Mouse (Mus musculus) liver, embryonic 14.5 days (tissue): ENCODE measurements around the gene Mrpl37. TPM values are rescaled to one million over a fixed set of nuclear protein-coding genes. Genes with fewer than 3 reads are reported as not detected.

Experiments used
- ATAC-seq: fragments of 200-750 bp; cut with Nextera tagmentation; 2 replicates; pipeline ENCODE4 v1.8.0; 2017; ENCODE audit warnings: moderate number of reproducible peaks, mild to moderate bottlenecking, moderate library complexity; ENCODE audit not compliant: insufficient read depth
- DNase-seq, 3 experiments: peaks; one replicate each; pipeline ENCODE4 v3.0.0-alpha.2; 2012 to 2013; ENCODE audit warnings: low read depth in 3 of 3, low spot score in 3 of 3
- H3K27ac ChIP-seq: fragments of 300-500 bp; sonication (generic); 2 replicates; pipeline ENCODE4 v1.5.1; 2014; ENCODE audit warnings: moderate library complexity, mild to moderate bottlenecking, control low read depth, inconsistent platforms
- H3K27me3 ChIP-seq: fragments of 300-500 bp; sonication (generic); 2 replicates; pipeline ENCODE4 v1.6.1; 2014; ENCODE audit warnings: mild to moderate bottlenecking, low read length, moderate library complexity; ENCODE audit not compliant: control insufficient read depth, insufficient read depth
- H3K36me3 ChIP-seq: fragments of 300-500 bp; sonication (generic); replicated peaks from 2 replicates; pipeline ENCODE4 v1.6.1; 2014; ENCODE audit warnings: low read depth; ENCODE audit not compliant: control insufficient read depth, insufficient read depth
- H3K4me1 ChIP-seq, 2 experiments: fragments of 200-500 bp in 1 of 2; fragments of 300-500 bp in 1 of 2; sonication (generic) in 1 of 2; replicated peaks; 2 replicates each; pipeline ENCODE4 v1.6.1; 2012 to 2014; ENCODE audit warnings: antibody characterized with exemption in 1 of 2, inconsistent platforms in 1 of 2, low read length in 1 of 2; ENCODE audit not compliant: control insufficient read depth in 2 of 2, insufficient read depth in 2 of 2
- H3K4me2 ChIP-seq: fragments of 300-500 bp; sonication (generic); 2 replicates; pipeline ENCODE4 v1.6.1; 2014; ENCODE audit warnings: low read depth, mild to moderate bottlenecking, control low read depth, moderate library complexity
- H3K4me3 ChIP-seq, 2 experiments: fragments of 200-500 bp in 1 of 2; fragments of 300-500 bp in 1 of 2; sonication (generic) in 1 of 2; 2 replicates each; pipeline ENCODE4 v1.5.1; 2012 to 2014; ENCODE audit warnings: low read depth in 2 of 2, low read length in 2 of 2, mild to moderate bottlenecking in 2 of 2, control low read depth in 1 of 2, inconsistent platforms in 1 of 2, moderate library complexity in 1 of 2; ENCODE audit not compliant: insufficient read depth in 1 of 2
- H3K9ac ChIP-seq: fragments of 300-500 bp; sonication (generic); replicated peaks from 2 replicates; pipeline ENCODE4 v1.6.1; 2014; ENCODE audit warnings: mild to moderate bottlenecking, control low read depth, moderate library complexity
- H3K9me3 ChIP-seq: fragments of 300-500 bp; sonication (generic); 2 replicates; pipeline ENCODE4 v1.6.1; 2016; ENCODE audit warnings: low read length, mixed read lengths; ENCODE audit not compliant: control insufficient read depth
- CTCF ChIP-seq: IDR thresholded peaks from 2 replicates; pipeline ENCODE4 v1.5.1; 2016; ENCODE audit warnings: antibody characterized with exemption, low read depth, control low read depth
- EP300 ChIP-seq: IDR thresholded peaks from 2 replicates; pipeline ENCODE4 v1.6.1; 2016; ENCODE audit warnings: antibody characterized with exemption, low read depth
- WGBS: fragments of 180-500 bp; shearing (Covaris S2); extraction: QIAGEN DNeasy Blood & Tissue Kit; methylation state at CpG from one replicate; pipeline ENCODE4 v1.1.7; 2014; ENCODE audit not compliant: insufficient replicate concordance; 5-methylcytosine and 5-hydroxymethylcytosine counted together
- polyA plus RNA-seq, 2 experiments: library from polyadenylated mRNA; depleted of rRNA in 1 of 2; stranded (reverse) in 1 of 2; unstranded in 1 of 2; fragments of >200 nt; fragmentation: Nextera tagmentation in 1 of 2; extraction: Ambion mirVana in 1 of 2; gene quantifications; 2 replicates each; pipeline versions ENCODE4 v1.2.1 to v1.2.3; 2012 to 2014

Gene Mrpl37
- polyA plus RNA-seq, 2 experiments: 36.4 to 57.9 TPM

DNA sequence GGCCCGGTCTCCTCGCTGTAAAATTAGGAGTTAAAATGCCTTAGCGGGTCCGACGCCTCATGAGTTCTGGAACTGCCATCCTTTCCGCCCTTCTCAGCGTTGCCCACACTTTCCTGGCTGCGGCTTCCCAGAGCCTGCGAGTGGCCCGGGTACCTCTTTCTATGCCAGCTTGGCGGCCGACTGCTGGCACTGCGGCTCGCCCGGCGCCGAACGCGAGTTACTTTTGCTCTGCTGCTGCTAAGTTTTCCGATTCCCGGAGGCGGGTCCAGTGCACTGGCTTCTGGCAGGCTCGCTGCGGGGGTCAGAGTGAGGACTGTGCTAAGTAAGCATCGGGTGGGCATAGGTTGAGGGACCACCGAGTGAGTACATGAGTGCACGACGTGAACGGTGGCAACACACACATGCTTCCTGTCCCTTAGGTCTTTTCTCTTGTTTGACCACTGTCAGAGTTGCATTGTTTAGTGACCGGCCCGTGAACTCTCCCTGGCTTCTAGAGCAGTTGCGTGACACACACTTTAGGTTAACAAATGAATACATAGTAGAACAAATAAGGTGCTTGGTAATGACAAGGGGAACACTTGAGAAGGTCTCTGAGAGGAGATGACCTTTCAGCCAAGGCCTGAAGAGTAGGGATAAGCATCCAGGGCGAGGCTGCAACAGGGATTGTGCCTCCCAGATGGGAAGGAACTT is 628 bp upstream of the Mrpl37 start:
- Histone ChIP-seq H3K4me2 (peak overlapping the region; percentile 98), H3K4me3 (peak overlapping the region; percentile 73 to 80), H3K9me3 (no peaks in the 10 kb centered on the region), H3K27ac (no peak overlapping the region), H3K27me3 (no peaks in the 10 kb centered on the region), H3K36me3 (no peaks in the 10 kb centered on the region; the same call in 1 of the 2 replicates), H3K9ac (peak overlapping the region; percentile 73), H3K4me1 (peaks cover 5 to 10% of the 10 kb centered on the region in 2 experiments)
- TF ChIP-seq CTCF: no peak
- no peak for TF ChIP-seq EP300
- DNase-seq (peak in 1 of 3 experiments; percentile 17), ATAC-seq (peak; percentile 24)
- WGBS: 3% methylated on average over 33 of the region's 33 CpGs

DNA sequence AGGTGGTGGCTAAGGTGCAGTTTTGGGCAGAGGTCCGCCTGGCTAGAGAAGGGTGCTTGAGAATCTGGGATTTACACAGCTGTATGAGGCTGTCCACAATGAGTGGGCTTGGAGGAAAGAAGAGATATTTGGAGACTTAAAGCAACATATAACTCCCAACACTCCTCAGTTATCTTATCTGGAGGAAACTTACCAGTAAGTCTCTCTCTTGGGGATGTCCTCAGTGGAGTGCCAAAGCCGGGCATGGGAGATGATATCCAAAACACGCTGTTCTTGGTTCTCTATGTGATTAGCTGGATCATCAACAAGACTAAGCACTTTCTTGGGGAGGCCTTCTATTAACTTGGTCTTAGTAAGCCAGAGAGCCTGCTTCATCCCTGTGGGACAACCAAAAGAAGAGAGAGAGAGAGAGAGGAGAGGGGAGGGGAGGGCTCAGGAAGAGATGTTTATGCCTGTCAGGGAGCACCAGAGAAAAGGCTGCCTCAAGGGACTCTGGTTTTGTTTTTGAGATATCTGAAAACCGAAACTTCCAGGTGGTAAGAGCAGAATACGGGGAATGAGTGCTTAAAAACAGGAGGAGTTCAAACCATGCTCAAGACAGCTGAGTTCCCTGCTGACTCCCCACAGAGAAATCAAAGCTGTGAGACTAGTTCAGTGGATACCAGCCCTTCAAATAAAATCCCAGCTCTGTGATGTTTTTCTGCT is 2.1 kb downstream of the Mrpl37 start:
- ATAC-seq (no peak), DNase-seq (no peak)
- Histone ChIP-seq H3K27ac (no peak overlapping the region), H3K4me2 (no peak overlapping the region), H3K4me3 (no peak overlapping the region), H3K9me3 (no peaks in the 10 kb centered on the region), H3K27me3 (no peaks in the 10 kb centered on the region), H3K9ac (no peak overlapping the region), H3K36me3 (peaks cover 3% of the 10 kb centered on the region), H3K4me1 (peaks cover 5 to 10% of the 10 kb centered on the region in 2 experiments)
- 62% methylated on average over 5 of the region's 5 CpGs for WGBS
- TF ChIP-seq EP300 (no peak), CTCF (no peak)

DNA sequence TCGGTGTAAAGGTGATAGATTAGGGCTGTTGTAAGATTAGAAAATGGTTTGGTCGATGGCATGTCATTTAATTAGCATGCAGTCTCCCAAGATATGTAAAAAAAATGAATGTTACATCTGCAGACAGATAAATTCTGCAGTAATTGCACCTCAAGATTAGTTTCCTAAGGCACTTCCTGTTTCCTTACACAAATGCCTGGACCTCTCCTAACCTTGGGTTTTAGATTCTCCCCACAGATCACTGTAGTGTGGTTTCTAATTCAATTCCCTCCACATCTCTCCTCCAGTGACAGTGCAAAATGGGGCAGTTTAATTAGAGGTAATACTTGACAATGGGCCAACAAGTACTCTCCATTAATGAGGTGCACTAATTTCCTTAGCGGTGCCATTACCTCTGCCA is 3.5 kb downstream of the Mrpl37 start:
- H3K9me3 ChIP-seq: no peaks in the 10 kb centered on the region
- H3K4me3 ChIP-seq: no peak overlapping the region
- H3K4me2 ChIP-seq: no peak overlapping the region
- 68% methylated on average over 3 of the region's 3 CpGs for WGBS
- no peaks in the 10 kb centered on the region for H3K27me3 ChIP-seq
- H3K9ac ChIP-seq: no peak overlapping the region
- ATAC-seq: no peak
- TF ChIP-seq CTCF (no peak), EP300 (no peak)
- H3K36me3 ChIP-seq: peaks cover 3% of the 10 kb centered on the region
- DNase-seq: no peak
- no peak overlapping the region for H3K27ac ChIP-seq
- peaks cover 5 to 10% of the 10 kb centered on the region in 2 experiments for H3K4me1 ChIP-seq

DNA sequence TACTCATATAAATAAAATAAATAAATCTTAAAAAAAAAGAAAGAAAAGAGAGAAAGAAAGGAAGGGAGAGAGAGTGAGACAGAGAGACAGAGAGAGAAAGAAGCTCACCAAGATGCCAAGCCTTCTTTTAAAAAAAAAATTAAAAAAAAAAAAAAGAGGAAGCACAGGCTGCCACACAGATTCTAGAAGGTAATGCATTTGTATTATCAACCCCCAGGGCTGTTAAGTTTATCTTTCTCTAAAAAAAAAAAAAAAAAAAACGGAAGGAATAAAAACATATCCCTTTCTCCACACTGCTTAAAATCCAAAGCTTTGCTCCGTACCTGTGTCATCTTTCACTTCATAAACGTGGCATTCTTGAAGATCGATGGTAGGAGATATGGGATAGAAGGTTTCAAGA is 5.1 kb downstream of the Mrpl37 start:
- H3K27me3 ChIP-seq: no peaks in the 10 kb centered on the region
- peaks cover 3% of the 10 kb centered on the region for H3K36me3 ChIP-seq

DNA sequence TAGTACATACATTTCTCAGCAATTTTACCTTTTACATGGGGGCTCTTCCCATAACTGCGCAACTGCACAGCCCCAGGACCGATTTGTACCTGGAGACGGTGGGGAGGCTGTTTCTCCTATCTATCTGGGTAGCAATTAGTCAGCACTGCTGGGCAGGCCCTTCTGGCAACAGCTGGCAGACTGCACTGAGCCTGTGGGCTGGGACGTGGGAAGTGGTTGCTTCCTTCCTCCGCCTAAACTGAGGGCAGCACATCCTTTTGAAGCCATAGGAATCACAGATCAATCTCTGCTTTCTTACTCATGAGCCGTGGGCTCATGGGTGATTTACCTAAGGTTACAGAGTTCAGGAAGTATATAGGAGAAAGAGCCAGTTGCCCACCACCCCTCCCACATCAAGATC is 7.9 kb downstream of the Mrpl37 start:
- ATAC-seq: no peak
- H3K4me2 ChIP-seq: no peak overlapping the region
- peaks cover 3% of the 10 kb centered on the region for H3K36me3 ChIP-seq
- no peaks in the 10 kb centered on the region for H3K9me3 ChIP-seq
- H3K9ac ChIP-seq: no peak overlapping the region
- no peak for DNase-seq
- H3K27me3 ChIP-seq: no peaks in the 10 kb centered on the region
- no peak overlapping the region for H3K4me3 ChIP-seq
- TF ChIP-seq EP300 (no peak), CTCF (no peak)
- H3K27ac ChIP-seq: no peak overlapping the region
- 41% methylated on average over 6 of the region's 6 CpGs for WGBS
- no peaks in the 10 kb centered on the region for H3K4me1 ChIP-seq

More for the DNA sequence above, 5.1 kb downstream of the Mrpl37 start:
- H3K9me3 ChIP-seq: no peaks in the 10 kb centered on the region
- no peak overlapping the region for H3K9ac ChIP-seq
- no peak overlapping the region for H3K4me2 ChIP-seq
- ATAC-seq: no peak
- WGBS: 66% methylated on average over 4 of the region's 4 CpGs
- TF ChIP-seq EP300 (no peak), CTCF (no peak)
- peaks cover 5 to 6% of the 10 kb centered on the region in 2 experiments for H3K4me1 ChIP-seq
- H3K4me3 ChIP-seq: no peak overlapping the region
- H3K27ac ChIP-seq: no peak overlapping the region
- no peak for DNase-seq
